Mouse (Mus musculus) fibroblast of lung, adult 2 months (primary cell): ENCODE results near the gene Olfr1382.
"Not testable (repeated sequence)": the region's sequence is repeated elsewhere in the genome, so short reads cannot be mapped to it uniquely, and the experiment has no call there.

Source experiments
- DNase-seq: peaks from one replicate; pipeline ENCODE4 v3.0.0-alpha.2; 2011; ENCODE audit warnings: low read depth

Gene Olfr1382

GRCm38 (mm10) chr11:49527947-49528346, at the start of gene Olfr1382:
TSS of gene Olfr1382 (plus strand) at chr11:49528247.
- DNase-seq: no peak

GRCm38 (mm10) chr11:49485973-49486372, 42.1 kb upstream of the Olfr1382 start:
- no peak for DNase-seq

GRCm38 (mm10) chr11:49488770-49489169, 39.3 kb upstream of the Olfr1382 start, which contains the start of gene Olfr1385:
TSS of gene Olfr1385 (plus strand) at chr11:49489070.
- not testable (repeated sequence) for DNase-seq

GRCm38 (mm10) chr11:49518086-49518485, 10.0 kb upstream of the Olfr1382 start:
- no peak for DNase-seq

GRCm38 (mm10) chr11:49519348-49519747, 8.7 kb upstream of the Olfr1382 start, which contains the start of gene Olfr1383:
TSS of gene Olfr1383 (plus strand) at chr11:49519648.
- DNase-seq: no peak

GRCm38 (mm10) chr11:49532761-49533160, 4.7 kb downstream of the Olfr1382 start:
- DNase-seq: no peak

GRCm38 (mm10) chr11:49536631-49537030, 8.6 kb downstream of the Olfr1382 start:
- DNase-seq: not testable (repeated sequence)

GRCm38 (mm10) chr11:49543149-49543548, 15.1 kb downstream of the Olfr1382 start, which contains the start of gene Olfr1381:
TSS of gene Olfr1381 (plus strand) at chr11:49543449.
- not testable (repeated sequence) for DNase-seq

GRCm38 (mm10) chr11:49554033-49554432, 26.0 kb downstream of the Olfr1382 start:
- not testable (repeated sequence) for DNase-seq

GRCm38 (mm10) chr11:49556578-49556977, 28.5 kb downstream of the Olfr1382 start, which contains the start of gene Olfr1380:
TSS of gene Olfr1380 (plus strand) at chr11:49556878.
- DNase-seq: not testable (repeated sequence)

GRCm38 (mm10) chr11:49575054-49575453, 47.0 kb downstream of the Olfr1382 start:
- not testable (repeated sequence) for DNase-seq

GRCm38 (mm10) chr11:49580452-49580851, 52.4 kb downstream of the Olfr1382 start:
- DNase-seq: not testable (repeated sequence)
